Mouse (Mus musculus): Measurements from ENCODE around the gene Spx.

DNA sequence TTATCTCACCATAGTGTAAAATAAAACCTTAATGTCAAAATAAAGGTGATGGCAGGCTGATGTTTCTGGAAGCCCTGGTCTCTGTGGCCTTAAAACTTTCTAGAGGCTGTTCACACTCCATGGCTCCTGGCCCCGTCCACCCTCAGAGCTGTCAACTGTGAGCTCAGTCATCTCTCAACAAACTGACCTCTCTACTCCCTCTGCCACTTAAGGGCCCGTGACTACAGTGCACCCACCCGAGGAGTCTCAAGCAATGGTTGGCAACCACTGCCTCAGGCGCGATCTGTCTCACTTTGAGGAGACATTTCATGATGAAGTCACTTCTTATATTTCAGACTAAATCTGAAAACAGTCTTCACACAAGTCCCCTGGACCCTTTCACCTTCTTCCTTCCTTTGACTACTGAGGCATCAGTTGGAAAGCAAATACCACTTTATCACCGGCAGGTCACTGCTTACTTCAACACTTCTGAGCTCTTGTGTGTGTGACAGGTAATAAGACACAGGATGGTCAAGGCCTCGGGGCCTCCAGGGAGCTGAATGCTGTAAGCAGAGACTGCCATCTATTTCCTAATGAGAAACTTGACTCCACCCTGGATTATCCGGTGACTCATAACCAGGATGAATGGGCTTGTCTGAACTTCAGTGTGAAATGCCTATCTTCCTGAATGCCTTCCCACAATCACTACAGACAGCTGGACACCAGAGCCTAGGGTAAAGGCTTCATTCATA is 47.3 kb upstream of the Spx start:
- no peak for TF ChIP-seq REST (IDR thresholded peaks at IDR 0.05; ENCODE audit: insufficient read depth, insufficient read length)
- TF ChIP-seq POLR2A (IDR thresholded peaks at IDR 0.05; ENCODE audit: insufficient read length, low read depth): no peak
- no peak for TF ChIP-seq POLR2AphosphoS2 (IDR thresholded peaks at IDR 0.05; ENCODE audit: insufficient read length, low read depth)
- TF ChIP-seq E2F4 (IDR thresholded peaks at IDR 0.05; ENCODE audit: insufficient read depth): no peak
- no peak for TF ChIP-seq MAX (IDR thresholded peaks at IDR 0.05; ENCODE audit: low read depth)
- no peak for TF ChIP-seq TCF3 (IDR thresholded peaks at IDR 0.05; ENCODE audit: insufficient read length, low read depth)
- no peak for TF ChIP-seq TCF12 (IDR thresholded peaks at IDR 0.05; ENCODE audit: insufficient read depth, poor library complexity, severe bottlenecking)
- TF ChIP-seq SRF (IDR thresholded peaks at IDR 0.05; ENCODE audit: control insufficient read depth, insufficient read length, low read depth): no peak
- no peak for TF ChIP-seq MYOG (IDR thresholded peaks at IDR 0.05; ENCODE audit: control insufficient read depth in 1 of 3, insufficient read depth in 1 of 3, insufficient read length in 2 of 3, low read depth in 2 of 3)
- TF ChIP-seq CEBPB (IDR thresholded peaks at IDR 0.05; ENCODE audit: insufficient read depth, poor library complexity, severe bottlenecking): no peak
- no peak for TF ChIP-seq USF1 (IDR thresholded peaks at IDR 0.05; ENCODE audit: low read depth)
